Mouse (Mus musculus): ENCODE data around the gene Eif4g3.

DNA sequence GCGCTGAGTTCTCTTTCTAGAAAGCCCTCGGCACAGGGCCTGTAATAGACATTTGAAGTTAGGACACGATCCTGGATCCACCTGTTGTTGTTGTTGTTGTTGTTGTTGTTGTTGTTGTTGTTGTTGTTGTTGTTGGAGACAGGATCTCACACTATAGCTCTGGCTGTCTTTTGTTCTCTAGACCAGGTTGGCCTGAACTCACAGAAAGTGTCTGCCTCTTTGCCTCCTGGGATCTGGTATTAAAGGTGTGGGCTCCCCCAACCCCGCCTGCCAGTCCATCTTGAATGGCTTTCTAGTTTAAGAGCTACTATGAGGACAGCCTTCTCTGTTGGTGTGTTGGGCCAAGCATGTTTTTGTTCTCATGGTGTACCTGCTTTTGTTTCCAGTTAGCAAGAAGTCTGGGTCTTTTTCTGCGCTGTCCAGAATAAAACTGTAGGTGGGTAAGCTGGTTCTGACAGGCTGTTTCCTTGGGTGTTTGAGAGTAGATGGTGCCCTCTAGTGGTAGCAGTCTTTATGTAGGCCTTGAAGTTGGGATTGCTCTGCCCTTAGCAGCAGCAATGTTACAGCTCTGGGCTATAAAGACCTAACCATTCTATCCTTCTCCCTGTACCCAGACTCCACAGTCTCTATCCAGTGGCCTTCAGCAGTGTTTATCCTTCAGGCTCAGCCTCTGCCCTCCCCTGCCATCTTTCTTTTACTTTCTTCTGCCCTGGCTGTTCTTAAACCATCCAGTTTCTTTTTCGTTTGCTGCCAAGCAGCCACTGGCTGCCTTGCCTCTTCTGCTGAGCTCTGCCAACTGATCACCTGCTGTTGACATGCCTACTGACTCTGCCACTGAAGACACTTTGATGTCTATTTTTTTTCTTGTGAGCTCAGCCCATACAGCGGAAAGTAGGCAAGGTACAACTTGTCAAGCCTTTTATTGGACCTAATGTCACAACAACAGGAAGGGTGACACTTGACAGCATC, 114.9 kb downstream of the Eif4g3 start:
- TF ChIP-seq EP300 (IDR thresholded peaks at IDR 0.05; ENCODE audit: low read depth) (no peak), CTCF (IDR thresholded peaks at IDR 0.05; ENCODE audit: low read depth) (peak; percentile 79)
